Mouse (Mus musculus) kidney, adult 2 months (tissue): Measurements from ENCODE around the gene Cnnm2. TPM values are rescaled to one million over a fixed set of nuclear protein-coding genes. Genes with fewer than 3 reads are reported as not detected.
A peak's percentile ranks its signal among the peaks of the same experiment; 100 is the strongest.
"Not testable (repeated sequence)": the region's sequence is repeated elsewhere in the genome, so short reads cannot be mapped to it uniquely, and the experiment has no call there.

Experiments
- DNase-seq: peaks from one replicate; pipeline ENCODE4 v3.0.0; 2021
- H3K27ac ChIP-seq: fragments of 200-500 bp; 2 replicates; pipeline ENCODE4 v1.5.1; 2012; ENCODE audit warnings: low read depth, low read length, control low read depth, inconsistent platforms; ENCODE audit not compliant: insufficient read depth
- H3K27me3 ChIP-seq: fragments of 200-500 bp; replicated peaks from 2 replicates; pipeline ENCODE4 v1.6.1; 2012; ENCODE audit warnings: mild to moderate bottlenecking, moderate library complexity, low read length, inconsistent platforms; ENCODE audit not compliant: control insufficient read depth, insufficient read depth
- H3K36me3 ChIP-seq: fragments of 200-500 bp; 2 replicates; pipeline ENCODE4 v1.6.1; 2012; ENCODE audit warnings: mild to moderate bottlenecking, moderate library complexity, low read length, inconsistent platforms; ENCODE audit not compliant: control insufficient read depth, insufficient read depth
- H3K4me1 ChIP-seq: fragments of 200-500 bp; 2 replicates; pipeline ENCODE4 v1.6.1; 2011; ENCODE audit warnings: low read length; ENCODE audit not compliant: control insufficient read depth, insufficient read depth
- H3K4me3 ChIP-seq: fragments of 200-500 bp; 2 replicates; pipeline ENCODE4 v1.5.1; 2011; ENCODE audit warnings: mild to moderate bottlenecking, low read depth, low read length, control low read depth; ENCODE audit not compliant: insufficient read depth
- CTCF ChIP-seq: fragments of 200-500 bp; conservative IDR thresholded peaks from 2 replicates; pipeline ENCODE4 v1.5.1; 2011; ENCODE audit warnings: low read depth, mild to moderate bottlenecking, control low read depth, low read length, moderate library complexity, mixed read lengths; ENCODE audit not compliant: insufficient read depth, insufficient read length
- POLR2A ChIP-seq: fragments of 200-500 bp; IDR thresholded peaks from one replicate; pipeline ENCODE4 v1.6.1; 2011; ENCODE audit warnings: low read depth, low read length, control low read depth
- WGBS: fragments of 180-500 bp; shearing (Covaris S2); methylation state at CpG from one replicate; pipeline ENCODE4 v1.1.7; 2018; 5-methylcytosine and 5-hydroxymethylcytosine counted together
- polyA plus RNA-seq: library from polyadenylated mRNA; depleted of rRNA; stranded (reverse); fragments of >200 nt; gene quantifications from 2 replicates; pipeline ENCODE4 v1.2.3, GENCODE M21; 2012

The Cnnm2 gene
- polyA plus RNA-seq, 1 experiment, result 26.4 TPM

DNA sequence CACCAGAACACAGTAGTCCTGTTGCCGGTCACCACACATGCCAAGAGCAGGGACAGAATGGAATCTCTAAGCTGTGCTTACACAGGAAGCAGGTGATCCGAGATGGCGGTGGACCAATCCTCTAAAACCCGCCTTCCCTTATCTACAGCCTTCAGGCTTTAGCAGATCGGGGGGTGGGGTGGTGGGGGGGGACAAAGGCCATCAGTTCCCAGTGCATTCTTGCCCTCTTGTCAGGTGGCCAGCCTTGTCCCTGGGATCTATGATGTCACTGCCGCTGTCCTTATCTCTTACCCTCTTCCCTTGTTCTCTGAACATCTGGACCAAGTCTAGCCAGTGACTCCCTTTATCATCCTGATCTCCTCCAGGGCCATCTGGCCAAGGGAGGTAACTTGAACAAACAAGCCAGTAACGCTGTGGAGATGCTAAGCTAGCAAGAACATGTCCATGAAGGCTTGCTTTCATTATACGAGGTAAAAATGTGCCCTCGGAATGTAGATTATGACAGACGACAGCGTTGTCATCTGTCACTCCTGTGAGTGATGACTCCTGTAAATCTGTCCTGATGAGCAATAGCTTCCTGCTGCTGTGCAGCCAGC, 33.4 kb upstream of the Cnnm2 start:
- TF ChIP-seq POLR2A, result no peak
- no peak for TF ChIP-seq CTCF
- no peak for DNase-seq
- no peaks in the 10 kb centered on the region for H3K4me1 ChIP-seq
- H3K27me3 ChIP-seq, result no peaks in the 10 kb centered on the region
- WGBS, result 62% methylated on average over 11 of the region's 11 CpGs
- H3K27ac ChIP-seq, result no peak overlapping the region
- H3K4me3 ChIP-seq, result no peak overlapping the region
- H3K36me3 ChIP-seq, result no peaks in the 10 kb centered on the region; the same call in 1 of the 2 replicates

DNA sequence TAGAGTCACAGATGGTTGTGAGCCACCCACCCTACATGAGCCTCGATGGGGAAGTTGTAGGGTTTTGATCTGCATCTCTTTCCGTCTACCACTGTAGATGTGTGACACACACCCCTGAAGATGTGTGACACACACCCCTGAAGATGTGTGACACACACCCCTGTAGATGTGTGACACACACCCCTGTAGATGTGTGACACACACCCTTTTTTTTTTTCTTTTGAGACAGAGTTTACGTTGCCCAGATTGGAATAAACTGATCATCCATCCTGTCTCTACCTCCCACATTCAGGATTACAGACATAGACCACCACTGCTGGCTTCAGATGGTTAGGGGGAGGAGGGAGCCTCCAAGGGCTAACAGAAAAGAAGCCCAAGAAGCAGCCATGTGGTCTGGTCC, 32.5 kb upstream of the Cnnm2 start:
- TF ChIP-seq POLR2A (no peak), CTCF (no peak)
- Histone ChIP-seq H3K27me3 (no peaks in the 10 kb centered on the region), H3K27ac (no peak overlapping the region), H3K36me3 (no peaks in the 10 kb centered on the region; the same call in 1 of the 2 replicates), H3K4me1 (no peaks in the 10 kb centered on the region), H3K4me3 (no peak overlapping the region)
- WGBS, result 88% methylated on average over 3 of the region's 3 CpGs
- DNase-seq, result no peak

DNA sequence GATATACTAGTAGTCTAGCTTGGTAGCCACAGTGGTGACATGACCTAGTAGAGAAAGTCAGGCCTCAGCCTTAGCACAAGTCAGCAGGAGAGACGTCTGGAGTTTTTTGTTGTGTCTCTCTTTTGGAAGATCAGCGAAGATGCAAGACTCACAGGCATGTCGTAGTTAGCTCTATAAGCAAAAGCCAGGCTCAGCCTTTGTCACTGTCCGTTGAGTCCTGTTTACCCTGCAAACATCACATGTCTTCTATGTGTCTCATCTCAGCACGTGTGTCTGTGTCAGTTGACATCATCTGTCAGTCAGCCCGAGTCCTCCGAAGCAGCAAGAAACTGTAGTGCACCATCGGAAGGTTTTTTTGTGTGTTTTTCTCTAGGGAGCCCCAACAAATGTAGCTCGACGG, 30.0 kb upstream of the Cnnm2 start:
- TF ChIP-seq CTCF (no peak), POLR2A (no peak)
- no peak overlapping the region for H3K27ac ChIP-seq
- H3K27me3 ChIP-seq, result no peaks in the 10 kb centered on the region
- no peaks in the 10 kb centered on the region for H3K4me1 ChIP-seq
- H3K36me3 ChIP-seq, result no peaks in the 10 kb centered on the region
- DNase-seq, result no peak
- 94% methylated on average over 10 of the region's 10 CpGs for WGBS
- no peak overlapping the region for H3K4me3 ChIP-seq

DNA sequence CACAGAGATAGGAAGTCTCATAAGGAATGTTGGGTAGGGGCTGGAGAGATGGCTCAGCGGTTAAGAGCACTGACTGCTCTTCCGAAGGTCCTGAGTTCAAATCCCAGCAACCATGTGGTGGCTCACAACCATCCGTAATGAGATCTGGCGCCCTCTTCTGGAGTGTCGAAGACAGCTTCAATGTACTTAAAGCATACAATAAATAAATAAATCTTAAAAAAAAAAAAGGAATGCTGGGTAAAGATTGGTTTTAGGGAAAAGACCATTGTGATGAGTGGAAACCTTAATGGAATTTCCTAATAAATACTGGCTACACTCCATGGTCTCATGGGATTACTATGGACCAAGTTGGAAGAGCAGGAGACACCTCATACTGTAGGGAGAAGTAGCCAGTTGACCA, 28.7 kb upstream of the Cnnm2 start:
- H3K4me3 ChIP-seq, H3K36me3 ChIP-seq, DNase-seq, H3K27me3 ChIP-seq, H3K27ac ChIP-seq, H3K4me1 ChIP-seq: not testable (repeated sequence)
- 0 out of 2 replicates have a peak, but pooled peaks have one; percentile 9 for TF ChIP-seq CTCF
- 98% methylated on average over 5 of the region's 5 CpGs for whole genome bisulfite sequencing

DNA sequence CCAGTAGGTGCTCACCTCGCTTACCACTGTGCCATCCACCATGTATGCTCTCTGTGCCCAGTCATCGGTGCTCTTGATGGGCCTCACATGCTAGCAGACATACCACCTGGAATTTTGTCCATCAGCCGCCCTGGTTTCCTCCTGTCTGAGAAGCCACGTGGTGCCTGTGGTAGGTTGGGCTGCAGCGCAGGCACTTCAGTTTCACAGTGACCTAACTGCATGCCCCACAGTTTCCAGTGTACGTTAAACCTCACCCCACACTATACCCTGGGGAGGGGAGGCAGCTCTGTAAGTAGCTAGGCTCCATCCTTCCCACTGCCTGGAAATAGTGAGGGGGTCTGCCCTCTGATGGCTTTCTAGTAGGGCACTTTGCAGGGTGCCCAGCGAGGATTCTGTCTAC, 27.8 kb upstream of the Cnnm2 start:
- WGBS, result 91% methylated on average over 7 of the region's 7 CpGs
- TF ChIP-seq POLR2A (no peak), CTCF (no peak)
- no peaks in the 10 kb centered on the region for H3K4me1 ChIP-seq
- no peak overlapping the region for H3K4me3 ChIP-seq
- DNase-seq, result no peak
- H3K27me3 ChIP-seq, result no peaks in the 10 kb centered on the region
- H3K27ac ChIP-seq, result no peak overlapping the region
- no peaks in the 10 kb centered on the region for H3K36me3 ChIP-seq

DNA sequence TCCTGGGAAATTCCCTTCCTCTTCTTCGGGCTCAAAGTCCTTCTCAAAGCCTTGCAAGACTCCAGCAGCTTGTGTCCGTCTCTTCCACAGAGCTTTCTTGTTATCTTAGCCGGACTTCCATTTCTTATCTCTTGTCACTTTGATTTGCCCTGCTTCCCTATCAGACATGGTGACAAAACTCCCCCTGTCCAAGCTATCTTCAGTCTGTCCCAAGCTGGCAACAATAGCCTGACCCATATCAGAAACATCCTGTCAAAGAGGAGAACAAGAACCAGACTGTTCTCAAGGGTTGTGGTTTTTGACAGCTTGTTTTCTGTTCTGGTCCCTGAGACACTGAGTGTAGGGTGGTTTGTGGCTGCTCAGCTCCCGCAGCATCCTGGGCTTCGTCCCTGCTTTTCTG, 26.2 kb upstream of the Cnnm2 start:
- no peaks in the 10 kb centered on the region for H3K36me3 ChIP-seq
- no peaks in the 10 kb centered on the region for H3K4me1 ChIP-seq
- no peak overlapping the region for H3K27ac ChIP-seq
- 61% methylated on average over 5 of the region's 5 CpGs for WGBS
- TF ChIP-seq CTCF (no peak), POLR2A (no peak)
- no peak for DNase-seq
- no peak overlapping the region for H3K4me3 ChIP-seq
- H3K27me3 ChIP-seq, result no peaks in the 10 kb centered on the region

DNA sequence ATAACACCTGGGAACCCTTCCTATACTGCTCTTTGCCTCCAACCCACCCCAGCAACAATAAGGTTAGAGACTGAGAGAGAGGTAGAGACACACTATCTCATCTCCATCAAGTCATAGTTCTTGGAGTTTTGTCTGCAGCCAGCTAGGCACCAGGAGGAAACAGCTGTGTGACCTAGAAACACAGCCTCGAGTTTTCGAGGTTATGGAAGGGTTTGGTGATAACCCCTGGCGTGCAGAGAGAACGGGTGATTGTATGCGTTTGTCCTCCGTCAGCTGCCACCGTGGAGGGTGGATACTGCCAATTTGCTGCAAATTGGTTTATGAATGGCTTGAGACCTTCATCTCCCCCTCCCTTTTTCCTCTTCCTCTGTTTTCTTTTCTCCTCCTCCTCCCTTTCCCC, 24.3 kb upstream of the Cnnm2 start:
- 73% methylated on average over 7 of the region's 7 CpGs for WGBS
- no peak for TF ChIP-seq POLR2A
- TF ChIP-seq CTCF, result no peak

More for the DNA sequence above, 24.3 kb upstream of the Cnnm2 start:
- H3K4me1 ChIP-seq, result no peaks in the 10 kb centered on the region
- no peak overlapping the region for H3K27ac ChIP-seq
- DNase-seq, result no peak
- H3K27me3 ChIP-seq, result no peaks in the 10 kb centered on the region
- H3K4me3 ChIP-seq, result no peak overlapping the region
- no peaks in the 10 kb centered on the region; the same call in 1 of the 2 replicates for H3K36me3 ChIP-seq
